Mouse (Mus musculus) hematopoietic stem cell, adult 5-6 weeks (primary cell): ENCODE data around the gene Gucy2d. TPM values are rescaled to one million over a fixed set of nuclear protein-coding genes. Genes with fewer than 3 reads are reported as not detected.

ENCODE experiments used
- ATAC-seq, 2 experiments: fragments of 125-278 bp in 1 of 2; replicated peaks in 1 of 2; 2 replicates each; pipeline ENCODE4 v1.8.0; 2016 to 2017; ENCODE audit warnings: inconsistent platforms in 2 of 2, mild to moderate bottlenecking in 2 of 2, moderate number of reproducible peaks in 2 of 2, low read depth in 1 of 2, moderate TSS enrichment in 1 of 2; ENCODE audit not compliant: low FRiP score in 2 of 2, poor library complexity in 2 of 2, severe bottlenecking in 2 of 2, insufficient read depth in 1 of 2, low TSS enrichment in 1 of 2
- total RNA-seq: library from RNA; stranded (forward); fragments of 172-1452, 232-1000 nt; gene quantifications from 2 replicates; pipeline ENCODE4 v1.2.3, GENCODE M21; 2017

The Gucy2d gene
- total RNA-seq, 1 experiment from 2014 or later = not detected

DNA sequence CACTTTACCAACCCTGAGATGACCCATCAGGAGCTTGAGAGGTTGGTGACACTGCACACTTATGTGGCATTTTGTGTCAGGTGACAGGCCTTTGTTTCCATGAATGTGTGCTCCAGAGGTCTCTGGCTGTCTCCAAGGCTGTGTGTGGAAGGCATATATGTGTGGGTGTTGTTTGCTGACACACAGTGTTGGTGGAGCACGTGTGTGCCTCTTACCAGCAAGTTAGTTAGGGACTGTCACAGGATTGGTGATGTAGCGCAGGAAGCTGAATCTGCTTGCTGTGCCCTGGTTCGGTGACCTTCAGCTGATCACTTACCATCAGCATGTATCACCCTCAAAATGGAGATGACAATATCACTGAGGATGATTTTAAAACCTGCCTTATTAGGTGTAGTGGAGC, 44.7 kb downstream of the Gucy2d start:
- ATAC-seq = no peak

DNA sequence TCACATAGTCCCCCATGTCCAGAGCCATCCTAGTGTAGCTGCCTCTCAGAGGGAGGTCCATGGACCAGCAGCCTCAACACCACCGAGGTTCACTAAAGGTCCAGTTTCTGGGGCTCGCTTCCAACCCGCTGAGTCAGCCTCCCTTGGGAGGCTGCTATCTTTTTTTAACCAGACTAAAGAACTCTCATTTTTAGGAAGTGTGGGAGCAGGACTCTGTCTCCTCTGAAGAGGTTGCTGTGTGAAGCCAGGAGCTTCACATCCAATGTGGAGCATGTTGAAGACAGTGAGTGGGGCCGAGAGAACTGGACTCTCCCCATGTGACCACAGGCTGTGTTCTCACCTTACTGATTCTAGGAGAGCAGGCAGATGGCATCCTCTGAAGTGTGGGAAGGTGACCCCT, 45.3 kb downstream of the Gucy2d start:
- ATAC-seq = no peak

DNA sequence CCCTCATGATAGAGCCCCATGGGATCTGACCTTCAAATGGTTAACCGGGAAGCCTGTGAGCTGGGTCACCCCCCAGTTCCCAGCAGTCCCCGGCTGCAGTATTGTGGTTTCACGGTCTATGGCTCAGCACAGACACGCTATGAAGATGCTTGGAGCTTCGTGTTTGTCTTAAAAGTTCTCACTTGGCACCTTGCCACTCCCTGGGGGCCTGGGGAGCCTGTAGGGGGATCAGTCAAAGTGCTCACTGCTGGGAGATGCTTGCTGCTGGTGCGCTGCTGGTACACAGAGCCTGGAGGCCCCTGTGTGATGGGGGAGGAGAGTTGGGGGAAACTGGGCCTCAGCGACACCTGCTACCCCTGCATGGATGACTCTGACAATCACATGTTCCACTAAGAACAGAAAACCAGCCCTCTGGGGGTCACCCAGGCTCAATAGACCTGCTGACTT, 46.3 kb downstream of the Gucy2d start:
- ATAC-seq = no peak

DNA sequence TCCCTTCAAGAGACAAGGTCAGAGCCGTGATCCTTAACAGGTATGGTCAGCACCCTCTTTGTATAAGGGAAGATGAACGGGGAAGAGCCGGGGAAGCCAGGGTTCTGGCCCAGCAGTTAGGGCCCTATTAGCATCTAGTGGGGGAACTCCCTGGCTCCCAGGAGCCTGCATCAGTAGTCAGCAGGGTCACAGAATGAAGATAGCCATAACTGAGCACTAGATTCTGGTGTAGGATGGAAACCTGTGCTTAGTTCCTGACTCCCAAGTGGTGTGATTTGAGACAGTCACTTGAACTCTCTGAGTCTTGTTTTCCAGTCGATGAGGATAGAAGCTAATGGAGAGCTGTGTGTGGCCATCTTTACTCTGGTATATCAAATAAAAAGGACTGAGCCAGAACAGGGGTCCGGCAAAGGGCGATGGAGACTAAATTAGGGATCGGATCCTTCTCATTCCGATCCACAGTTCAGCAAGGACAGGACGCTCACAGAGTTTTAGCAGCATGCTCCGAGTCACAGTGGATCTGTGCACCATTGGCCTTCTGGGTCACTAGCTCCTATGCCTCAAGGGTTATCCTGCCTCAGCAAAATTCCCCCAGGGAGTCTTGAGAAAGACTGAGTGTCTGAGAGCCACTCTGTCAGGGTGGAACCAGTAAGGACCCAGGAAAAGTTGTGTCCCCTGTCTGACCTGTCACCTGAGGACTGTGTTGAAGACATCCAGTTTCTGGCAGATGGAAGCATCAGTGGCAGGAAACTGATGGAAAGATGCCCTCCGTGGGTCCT, 47.2 kb downstream of the Gucy2d start:
- no peak for ATAC-seq

DNA sequence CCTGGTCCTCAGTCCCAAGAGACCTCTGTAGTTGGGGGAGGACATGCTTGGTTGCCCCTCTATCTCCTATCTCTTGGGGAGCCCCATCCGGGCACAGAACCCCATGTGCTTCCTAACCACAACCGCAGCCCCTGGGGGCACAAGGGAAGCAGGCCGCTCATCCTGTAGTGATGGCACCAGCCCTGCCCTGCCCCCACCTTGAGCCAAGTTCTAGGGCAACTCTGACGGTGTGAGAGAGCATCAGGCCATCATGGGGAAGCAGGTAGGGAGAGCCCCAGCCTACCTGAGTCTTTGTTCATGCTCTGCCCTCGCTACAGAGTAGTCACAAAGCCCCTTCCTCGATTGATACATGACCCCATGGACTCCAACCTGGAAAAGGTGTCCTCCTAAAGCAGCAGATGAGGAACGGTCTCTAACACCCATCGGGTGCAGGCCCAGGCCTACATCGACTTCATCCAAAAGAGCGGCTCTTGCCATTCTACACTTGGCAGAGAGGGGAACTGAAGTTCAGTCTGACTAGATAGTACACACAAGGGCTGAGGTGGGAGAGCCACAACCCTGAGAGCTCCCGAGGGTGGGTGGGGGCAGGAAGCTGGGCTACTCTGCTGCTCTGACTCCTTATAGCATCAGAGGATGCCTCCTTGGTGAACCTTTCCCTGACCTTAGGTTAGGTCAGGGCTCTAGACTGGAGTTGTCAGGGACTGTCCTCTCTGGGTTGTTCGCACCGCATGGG, 48.3 kb downstream of the Gucy2d start:
- no peak for ATAC-seq

DNA sequence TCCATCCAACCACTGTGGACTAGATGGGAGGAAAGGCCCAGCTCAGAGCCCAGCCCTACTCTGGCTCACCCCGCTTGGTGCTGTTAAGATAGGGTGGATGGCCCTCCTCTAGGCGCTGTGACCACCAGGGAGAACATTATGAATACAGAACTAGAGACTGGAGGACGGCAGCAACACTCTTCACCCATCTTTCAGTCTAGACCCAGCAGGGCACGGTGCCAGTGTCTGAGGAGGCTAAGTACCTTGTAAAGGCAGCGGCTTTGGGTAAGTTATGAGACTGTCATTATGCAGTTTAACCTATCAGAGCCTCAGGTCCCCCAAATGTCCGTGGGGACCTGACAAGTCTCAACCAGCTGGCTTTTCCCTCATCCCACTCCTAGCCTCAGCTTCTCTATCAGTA, 48.9 kb downstream of the Gucy2d start, which contains the start of gene Lrrc32:
Lrrc32 (plus strand) TSS at position 153 of the 400 bp plus-strand sequence.
- no peak for ATAC-seq

DNA sequence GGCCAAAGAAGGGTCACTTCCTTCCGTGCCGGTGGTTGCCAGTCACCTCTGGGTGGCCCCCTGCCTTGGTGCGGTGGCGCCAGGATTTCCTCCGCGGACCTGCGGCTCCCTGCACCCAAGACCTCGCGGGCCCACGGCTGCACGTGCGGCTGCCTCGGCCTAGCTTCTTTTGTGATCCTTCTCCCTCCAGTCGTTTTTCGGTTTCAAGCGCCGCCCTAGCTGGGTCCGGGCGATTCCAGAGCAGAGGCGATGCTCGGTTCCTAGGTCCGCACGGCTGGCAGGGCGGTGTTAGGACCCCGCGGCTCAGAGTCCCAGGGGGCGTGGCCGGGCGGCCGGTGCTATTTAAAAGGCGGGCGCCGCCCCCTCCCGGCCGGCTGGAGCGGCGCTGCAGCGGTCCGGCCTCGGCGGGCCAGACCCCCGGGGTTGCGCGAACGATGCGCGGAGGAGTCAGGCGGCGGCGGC, 49.4 kb downstream of the Gucy2d start:
- ATAC-seq = peak; percentile 30 to 31; a peak in 3 of 4 replicates

DNA sequence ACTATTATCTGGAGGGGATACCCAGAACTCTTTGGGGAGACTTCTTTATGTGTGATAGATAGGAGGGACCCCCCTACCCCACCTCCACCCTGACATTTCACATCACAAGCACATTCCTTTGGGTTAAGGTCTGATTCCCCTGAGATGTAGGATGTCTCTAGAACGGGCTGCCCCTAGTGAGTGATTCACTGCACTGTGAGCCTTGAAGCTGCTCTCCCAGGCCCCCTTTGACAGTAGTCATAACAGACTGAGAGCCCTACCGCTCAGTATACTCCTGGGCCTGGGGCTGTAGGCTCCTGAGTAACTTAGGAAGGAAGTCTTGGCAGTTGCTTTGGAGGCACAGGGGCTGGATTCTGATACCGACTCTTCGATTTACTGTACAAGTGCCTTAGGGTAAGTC, 50.1 kb downstream of the Gucy2d start:
- ATAC-seq = no peak

DNA sequence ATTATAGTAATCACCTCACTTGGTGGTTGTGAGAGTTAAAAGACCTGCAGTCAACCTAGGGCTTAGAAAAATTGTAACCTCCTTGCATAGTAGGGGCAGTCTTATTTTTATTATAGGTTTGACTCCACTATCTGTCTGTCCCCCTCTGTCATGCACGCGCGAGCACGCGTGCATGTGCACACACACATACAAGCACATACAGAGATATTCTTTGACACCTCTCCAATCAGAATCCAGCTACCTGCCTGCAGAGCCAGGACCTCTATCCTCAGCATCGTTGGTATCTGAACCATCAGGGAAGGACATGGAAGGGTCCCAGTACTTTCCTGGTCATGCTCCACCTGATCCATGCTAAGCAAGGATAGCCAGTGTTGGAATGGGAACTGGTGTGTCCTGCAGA, 50.7 kb downstream of the Gucy2d start:
- no peak for ATAC-seq

DNA sequence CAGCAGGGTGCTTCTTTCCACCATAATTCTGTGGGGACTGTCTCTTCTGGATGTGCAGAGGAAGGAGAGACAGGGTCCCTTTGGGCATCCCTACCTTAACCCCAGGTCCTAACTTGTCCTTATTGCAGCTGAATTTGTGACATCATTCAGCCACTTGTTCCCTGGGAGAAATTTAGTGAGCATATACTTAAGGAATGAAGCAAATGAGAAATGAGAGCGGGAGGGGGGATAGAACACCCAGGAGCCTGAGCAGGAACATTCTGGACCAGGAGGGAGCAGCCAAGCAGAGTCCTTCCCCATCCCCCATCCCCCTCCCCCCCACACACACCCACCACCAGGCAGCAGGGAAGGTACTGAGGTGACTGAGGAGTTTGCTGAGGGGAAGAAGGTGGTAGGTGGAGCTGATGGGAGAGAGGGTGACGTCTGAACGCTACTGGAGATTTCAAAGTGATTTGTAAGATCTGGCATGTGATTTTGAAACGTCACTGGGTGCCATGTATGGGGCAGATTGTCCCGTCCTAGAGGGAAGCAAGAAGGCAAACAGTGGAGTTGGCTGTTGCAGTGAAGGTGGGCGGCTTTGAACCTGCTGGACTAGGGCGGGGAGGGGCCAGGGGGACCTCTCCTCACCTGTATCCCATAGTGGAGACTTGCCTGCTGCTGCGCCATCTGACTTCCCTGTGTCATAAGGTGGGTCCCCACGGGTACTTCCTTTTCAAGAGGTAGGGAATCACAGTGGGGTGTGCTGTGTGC, 51.4 kb downstream of the Gucy2d start:
- no peak for ATAC-seq

DNA sequence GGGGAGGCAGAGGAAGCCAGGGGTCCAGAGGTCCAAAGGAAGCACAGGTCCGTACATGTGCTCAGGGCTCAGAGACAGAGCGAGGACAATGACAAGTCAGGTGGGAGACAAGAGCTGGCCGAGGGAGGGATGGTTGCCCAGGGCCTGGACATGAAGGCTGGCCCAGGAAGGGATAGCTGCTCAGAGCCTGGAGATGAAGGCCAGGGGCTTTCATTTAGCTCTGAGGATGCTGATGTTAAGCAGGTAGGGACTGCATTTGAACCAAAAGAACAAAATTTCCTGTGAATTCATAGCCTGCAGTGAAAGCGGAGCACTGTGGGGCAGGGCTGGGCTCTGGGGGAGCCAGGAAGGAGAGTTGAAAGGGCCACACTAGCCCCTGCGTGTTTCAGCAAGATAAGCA, 52.1 kb downstream of the Gucy2d start:
- no peak for ATAC-seq

DNA sequence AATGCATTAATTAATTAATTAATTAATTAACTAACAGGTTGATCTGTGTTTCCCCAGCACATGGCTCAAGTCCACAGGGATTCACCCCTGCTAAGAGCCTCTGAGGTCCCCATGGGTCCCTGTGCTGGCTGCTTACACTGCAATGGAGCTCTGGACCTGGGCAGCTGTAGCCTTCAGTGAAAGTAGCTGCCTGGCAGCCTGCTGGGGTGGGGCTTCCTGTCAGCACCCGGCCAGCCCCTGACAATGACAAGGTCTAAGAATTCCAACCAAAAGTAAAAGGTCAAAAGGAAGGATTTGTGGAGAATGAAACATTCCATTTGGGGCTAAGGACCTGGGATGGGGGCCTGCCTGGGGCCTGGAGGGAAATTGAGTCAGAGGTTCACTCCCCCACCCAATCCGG, 53.1 kb downstream of the Gucy2d start:
- ATAC-seq = no peak

DNA sequence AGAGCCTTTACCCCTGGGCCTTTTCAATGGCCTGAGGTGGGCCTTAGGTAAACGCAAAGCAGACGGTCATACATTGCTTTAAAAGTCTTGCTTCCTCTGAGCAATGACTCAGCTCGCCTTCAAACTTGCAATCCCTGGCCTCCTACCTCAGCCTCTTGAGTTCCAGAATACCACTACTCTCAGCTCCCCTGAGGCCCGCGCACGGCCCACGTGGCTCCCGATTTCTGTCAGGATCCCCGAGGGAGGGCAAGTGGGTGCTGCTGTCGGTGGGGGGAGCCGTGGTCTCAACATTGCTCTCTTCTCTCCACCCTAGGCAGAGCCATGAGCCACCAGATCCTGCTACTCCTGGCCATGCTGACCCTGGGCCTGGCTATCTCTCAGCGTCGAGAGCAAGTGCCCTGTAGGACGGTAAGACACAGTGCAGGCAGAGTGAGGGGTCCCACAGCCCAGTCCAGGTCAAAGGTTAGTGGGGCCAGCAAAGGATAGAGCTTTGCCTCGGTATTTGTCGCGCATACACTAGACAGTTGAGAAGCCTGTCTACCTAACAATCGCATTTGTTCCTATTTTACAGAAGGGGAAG, 53.8 kb downstream of the Gucy2d start:
- peak; percentile 24 to 47; a peak in 2 of 4 replicates for ATAC-seq

DNA sequence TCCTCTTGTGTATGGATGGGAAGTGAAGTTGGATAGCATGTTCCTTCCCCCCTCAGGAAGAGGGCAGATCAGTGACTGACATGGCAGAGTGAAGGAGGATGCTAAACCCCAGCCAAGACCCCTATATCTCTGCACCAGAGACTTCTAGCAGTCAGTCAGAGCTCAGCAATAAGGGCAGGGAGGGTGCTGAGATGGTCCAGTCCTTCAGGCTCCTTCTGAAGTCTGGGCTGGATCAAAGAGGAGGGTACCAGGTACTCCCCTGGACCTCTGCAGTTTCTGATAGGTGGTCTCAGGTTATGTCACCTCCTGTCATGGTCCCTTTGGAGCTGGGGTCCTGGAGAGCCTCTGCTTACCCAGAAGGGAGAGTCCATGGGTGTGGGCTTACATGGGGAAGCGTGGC, 55.4 kb downstream of the Gucy2d start:
- ATAC-seq = no peak

DNA sequence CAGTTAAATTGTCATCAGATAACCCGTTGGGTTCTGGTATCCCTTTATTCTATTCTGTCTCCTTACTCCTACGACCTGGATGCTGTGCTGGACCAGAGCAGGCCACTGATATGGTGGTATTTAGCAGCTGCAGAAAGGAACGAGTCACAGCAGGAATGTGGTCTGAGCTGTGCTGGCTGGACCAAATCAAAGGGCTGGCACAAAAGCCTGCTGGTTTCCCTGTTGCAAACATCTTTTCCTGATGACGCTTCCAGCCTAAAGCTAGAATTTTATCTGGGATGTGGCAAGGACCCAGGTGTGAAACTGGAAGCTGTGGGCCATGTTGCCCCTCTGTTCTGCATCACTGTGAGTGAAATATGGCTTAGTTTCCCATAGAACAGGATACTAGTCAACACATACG, 57.2 kb downstream of the Gucy2d start:
- ATAC-seq = no peak

DNA sequence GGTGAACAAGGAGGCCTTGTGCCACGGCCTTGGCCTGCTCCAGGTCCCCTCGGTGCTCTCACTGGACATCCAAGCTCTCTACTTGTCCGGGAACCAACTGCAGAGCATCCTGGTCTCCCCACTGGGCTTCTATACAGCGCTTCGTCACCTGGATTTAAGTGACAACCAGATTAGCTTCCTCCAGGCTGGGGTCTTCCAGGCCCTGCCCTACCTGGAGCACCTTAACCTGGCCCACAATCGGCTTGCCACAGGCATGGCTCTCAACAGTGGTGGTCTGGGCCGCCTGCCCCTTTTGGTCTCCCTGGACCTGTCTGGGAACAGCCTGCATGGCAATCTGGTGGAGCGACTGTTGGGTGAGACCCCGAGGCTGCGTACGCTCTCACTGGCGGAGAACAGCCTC, 57.9 kb downstream of the Gucy2d start:
- no peak for ATAC-seq

DNA sequence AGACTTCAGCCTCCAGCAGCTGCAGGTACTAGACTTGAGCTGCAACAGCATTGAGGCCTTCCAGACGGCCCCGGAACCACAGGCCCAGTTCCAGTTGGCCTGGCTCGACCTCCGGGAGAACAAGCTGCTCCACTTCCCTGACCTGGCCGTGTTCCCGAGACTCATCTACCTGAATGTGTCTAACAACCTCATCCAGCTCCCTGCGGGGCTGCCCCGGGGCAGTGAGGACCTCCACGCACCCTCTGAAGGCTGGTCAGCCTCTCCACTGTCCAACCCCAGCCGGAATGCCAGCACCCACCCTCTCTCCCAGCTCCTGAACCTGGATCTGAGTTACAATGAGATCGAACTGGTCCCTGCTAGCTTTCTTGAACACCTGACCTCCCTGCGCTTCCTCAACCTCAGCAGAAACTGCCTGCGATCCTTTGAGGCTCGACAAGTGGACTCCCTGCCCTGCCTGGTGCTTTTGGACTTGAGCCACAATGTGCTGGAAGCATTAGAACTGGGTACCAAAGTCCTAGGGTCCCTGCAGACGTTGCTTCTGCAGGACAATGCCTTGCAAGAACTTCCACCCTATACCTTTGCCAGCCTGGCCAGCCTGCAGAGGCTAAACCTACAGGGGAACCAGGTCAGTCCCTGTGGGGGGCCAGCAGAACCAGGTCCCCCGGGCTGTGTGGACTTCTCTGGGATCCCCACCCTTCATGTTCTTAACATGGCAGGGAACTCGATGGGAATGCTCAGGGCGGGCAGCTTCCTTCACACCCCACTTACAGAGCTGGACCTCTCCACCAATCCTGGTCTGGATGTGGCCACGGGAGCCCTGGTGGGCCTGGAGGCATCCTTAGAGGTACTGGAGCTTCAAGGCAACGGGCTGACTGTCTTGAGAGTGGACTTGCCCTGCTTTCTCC, 58.7 kb downstream of the Gucy2d start:
- no peak for ATAC-seq
